Mouse (Mus musculus) liver, embryonic 15.5 days (tissue): Measurements from ENCODE around the gene Gipc3. TPM values are rescaled to one million over a fixed set of nuclear protein-coding genes. Genes with fewer than 3 reads are reported as not detected.

Experiments
- ATAC-seq: fragments of 200-750 bp; cut with Nextera tagmentation; 2 replicates; pipeline ENCODE4 v1.8.0; 2017; ENCODE audit warnings: moderate number of reproducible peaks, mild to moderate bottlenecking, moderate library complexity; ENCODE audit not compliant: insufficient read depth
- H3K27ac ChIP-seq: fragments of 300-500 bp; sonication (generic); replicated peaks from 2 replicates; pipeline ENCODE4 v1.5.1; 2015; ENCODE audit warnings: mild to moderate bottlenecking, inconsistent platforms
- H3K27me3 ChIP-seq: fragments of 300-500 bp; sonication (generic); 2 replicates; pipeline ENCODE4 v1.6.1; 2015; ENCODE audit warnings: mild to moderate bottlenecking, inconsistent platforms
- H3K36me3 ChIP-seq: fragments of 300-500 bp; sonication (generic); replicated peaks from 2 replicates; pipeline ENCODE4 v1.6.1; 2015; ENCODE audit warnings: moderate library complexity, mild to moderate bottlenecking, inconsistent platforms
- H3K4me1 ChIP-seq: fragments of 300-500 bp; sonication (generic); replicated peaks from 2 replicates; pipeline ENCODE4 v1.6.1; 2015; ENCODE audit warnings: inconsistent platforms
- H3K4me2 ChIP-seq: fragments of 300-500 bp; sonication (generic); 2 replicates; pipeline ENCODE4 v1.6.1; 2015; ENCODE audit warnings: moderate library complexity, mild to moderate bottlenecking, inconsistent platforms
- H3K4me3 ChIP-seq: fragments of 300-500 bp; sonication (generic); replicated peaks from 2 replicates; pipeline ENCODE4 v1.5.1; 2015; ENCODE audit warnings: mild to moderate bottlenecking, inconsistent platforms
- H3K9ac ChIP-seq: fragments of 300-500 bp; sonication (generic); 2 replicates; pipeline ENCODE4 v1.6.1; 2015; ENCODE audit warnings: moderate library complexity, mild to moderate bottlenecking, inconsistent platforms
- H3K9me3 ChIP-seq: fragments of 300-500 bp; sonication (generic); replicated peaks from 2 replicates; pipeline ENCODE4 v1.6.1; 2016; ENCODE audit warnings: inconsistent platforms
- WGBS: fragments of 180-500 bp; shearing (Covaris S2); methylation state at CpG from one replicate; pipeline ENCODE4 v1.1.7; 2015; ENCODE audit warnings: mixed read lengths; ENCODE audit not compliant: insufficient replicate concordance; 5-methylcytosine and 5-hydroxymethylcytosine counted together
- polyA plus RNA-seq: library from polyadenylated mRNA; unstranded; fragments of >200 nt; fragmentation: Nextera tagmentation; extraction: Ambion mirVana; gene quantifications from 2 replicates; pipeline ENCODE4 v1.2.1, GENCODE M21; 2015

The Gipc3 gene
- polyA plus RNA-seq, 1 experiment from 2014 or later: not detected

DNA sequence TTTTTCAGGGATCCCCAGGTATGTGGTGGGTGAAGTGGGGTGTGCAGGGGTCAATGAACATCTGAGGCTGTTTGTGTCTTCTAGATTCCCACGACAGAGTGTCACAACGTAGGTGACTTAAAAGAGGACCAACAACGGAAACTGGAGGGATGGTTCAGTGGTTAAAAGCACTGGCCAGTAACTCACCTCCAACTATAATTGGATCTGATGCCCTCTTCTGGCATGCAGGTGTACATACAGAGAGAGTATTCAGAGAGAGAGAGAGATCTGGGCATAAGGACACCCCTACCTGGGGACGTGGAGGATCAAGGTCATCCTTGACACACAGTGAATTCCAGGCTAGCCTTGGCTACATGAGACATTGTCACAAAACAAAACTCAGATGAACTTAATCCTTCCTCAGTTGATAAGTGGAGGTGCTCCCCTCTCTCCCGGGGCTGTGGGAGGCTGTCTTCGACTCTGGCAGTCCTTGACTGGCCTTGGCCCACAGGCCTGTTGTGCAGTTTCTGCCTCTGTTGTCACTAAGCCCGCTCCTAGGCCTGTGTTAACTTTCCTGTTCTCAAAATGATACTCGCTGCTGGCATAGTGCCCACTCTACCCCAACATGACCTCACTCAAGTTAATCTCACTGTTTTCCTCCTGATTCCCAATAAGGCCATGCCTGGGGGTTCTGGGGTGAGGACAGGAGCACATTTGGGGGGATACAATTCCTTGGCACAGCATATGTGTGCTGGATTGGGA, 1.5 kb upstream of the Gipc3 start:
- Histone ChIP-seq H3K9ac (no peak overlapping the region), H3K9me3 (no peaks in the 10 kb centered on the region), H3K36me3 (peaks cover 25% of the 10 kb centered on the region), H3K4me2 (no peak overlapping the region), H3K27ac (no peak overlapping the region), H3K4me3 (no peak overlapping the region), H3K4me1 (peaks cover 77% of the 10 kb centered on the region), H3K27me3 (peaks cover 66% of the 10 kb centered on the region)
- WGBS: 43% methylated on average over 8 of the region's 8 CpGs
- ATAC-seq: no peak

DNA sequence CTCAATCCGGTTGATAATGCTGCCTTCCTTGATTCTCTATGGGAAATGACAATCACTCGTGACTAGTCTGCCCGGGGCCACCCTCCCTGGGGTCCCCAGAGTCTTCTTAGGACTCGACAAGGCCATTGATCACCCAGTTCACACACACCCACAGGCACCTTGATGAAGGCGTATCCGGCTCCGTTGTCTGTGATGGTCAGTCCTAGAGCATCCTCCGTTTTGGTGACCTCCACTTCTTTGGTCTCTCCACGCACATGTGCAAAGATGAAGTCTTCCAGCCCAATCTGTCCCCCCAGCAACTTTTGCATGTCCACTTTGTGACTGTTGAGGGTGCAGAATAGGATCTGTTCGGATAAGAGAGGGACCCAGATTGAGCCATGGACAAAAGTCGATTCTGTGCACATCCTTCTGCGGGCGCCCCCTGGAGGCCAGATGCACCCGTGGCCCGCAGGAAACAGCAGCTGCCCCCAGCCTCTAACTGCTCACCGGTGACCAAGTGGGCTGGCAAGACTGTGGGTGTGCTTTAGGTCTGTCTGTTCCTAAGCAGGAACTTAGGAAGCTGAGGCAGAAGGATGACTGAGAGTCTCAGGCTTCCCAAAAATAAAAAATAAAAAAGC, 1.6 kb downstream of the Gipc3 start:
- no peak for ATAC-seq
- Histone ChIP-seq H3K4me1 (peaks cover 46% of the 10 kb centered on the region), H3K4me2 (no peak overlapping the region), H3K4me3 (no peak overlapping the region), H3K9me3 (no peaks in the 10 kb centered on the region), H3K9ac (no peak overlapping the region), H3K27me3 (peaks cover 85% of the 10 kb centered on the region), H3K36me3 (peaks cover 6% of the 10 kb centered on the region; the same call in 1 of the 2 replicates), H3K27ac (no peak overlapping the region)
- WGBS: 28% methylated on average over 16 of the region's 16 CpGs

- Histone ChIP-seq H3K4me3 (no peak overlapping the region), H3K9ac (no peak overlapping the region), H3K27ac (no peak overlapping the region), H3K27me3 (peaks cover 83% of the 10 kb centered on the region), H3K36me3 (0 out of 2 replicates have a peak, but pooled peaks cover under 1% of the 10 kb centered on the region), H3K4me1 (peaks cover 40% of the 10 kb centered on the region), H3K4me2 (peak overlapping the region; percentile 13), H3K9me3 (no peaks in the 10 kb centered on the region)
- ATAC-seq: peak; percentile 35; the same call in 1 of the 2 replicates
- 42% methylated on average over 17 of the region's 17 CpGs for WGBS
Observed at GRCm38 (mm10) chr10:81340551-81341332, 2.3 kb downstream of the Gipc3 start.

DNA sequence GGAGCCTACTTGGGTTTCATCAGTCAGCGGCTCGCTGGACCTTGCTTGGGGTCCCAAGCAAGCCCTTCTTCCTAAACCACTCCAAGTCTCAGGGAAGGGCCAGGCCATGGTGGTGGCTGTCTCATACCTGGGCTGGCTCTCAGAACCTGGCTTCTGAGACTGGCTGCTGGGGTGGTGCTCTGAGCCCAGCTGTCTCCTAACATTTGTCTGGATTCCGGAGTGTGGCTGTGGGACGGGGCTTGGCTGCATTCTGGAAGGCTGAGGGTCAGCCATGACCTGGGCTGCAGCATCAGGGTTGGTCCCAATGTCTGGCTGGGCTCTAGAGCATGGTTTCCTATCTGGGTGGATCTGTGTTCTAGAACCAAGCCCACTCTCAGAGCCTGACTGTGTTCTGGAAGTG, 6.5 kb downstream of the Gipc3 start:
- H3K4me2 ChIP-seq: no peak overlapping the region
- no peaks in the 10 kb centered on the region for H3K36me3 ChIP-seq
- ATAC-seq: no peak
- no peak overlapping the region for H3K9ac ChIP-seq
- H3K27ac ChIP-seq: no peak overlapping the region
- H3K4me1 ChIP-seq: peaks cover 15% of the 10 kb centered on the region
- peaks cover 63% of the 10 kb centered on the region for H3K27me3 ChIP-seq
- WGBS: 76% methylated on average over 4 of the region's 4 CpGs
- H3K4me3 ChIP-seq: no peak overlapping the region
- no peaks in the 10 kb centered on the region for H3K9me3 ChIP-seq

DNA sequence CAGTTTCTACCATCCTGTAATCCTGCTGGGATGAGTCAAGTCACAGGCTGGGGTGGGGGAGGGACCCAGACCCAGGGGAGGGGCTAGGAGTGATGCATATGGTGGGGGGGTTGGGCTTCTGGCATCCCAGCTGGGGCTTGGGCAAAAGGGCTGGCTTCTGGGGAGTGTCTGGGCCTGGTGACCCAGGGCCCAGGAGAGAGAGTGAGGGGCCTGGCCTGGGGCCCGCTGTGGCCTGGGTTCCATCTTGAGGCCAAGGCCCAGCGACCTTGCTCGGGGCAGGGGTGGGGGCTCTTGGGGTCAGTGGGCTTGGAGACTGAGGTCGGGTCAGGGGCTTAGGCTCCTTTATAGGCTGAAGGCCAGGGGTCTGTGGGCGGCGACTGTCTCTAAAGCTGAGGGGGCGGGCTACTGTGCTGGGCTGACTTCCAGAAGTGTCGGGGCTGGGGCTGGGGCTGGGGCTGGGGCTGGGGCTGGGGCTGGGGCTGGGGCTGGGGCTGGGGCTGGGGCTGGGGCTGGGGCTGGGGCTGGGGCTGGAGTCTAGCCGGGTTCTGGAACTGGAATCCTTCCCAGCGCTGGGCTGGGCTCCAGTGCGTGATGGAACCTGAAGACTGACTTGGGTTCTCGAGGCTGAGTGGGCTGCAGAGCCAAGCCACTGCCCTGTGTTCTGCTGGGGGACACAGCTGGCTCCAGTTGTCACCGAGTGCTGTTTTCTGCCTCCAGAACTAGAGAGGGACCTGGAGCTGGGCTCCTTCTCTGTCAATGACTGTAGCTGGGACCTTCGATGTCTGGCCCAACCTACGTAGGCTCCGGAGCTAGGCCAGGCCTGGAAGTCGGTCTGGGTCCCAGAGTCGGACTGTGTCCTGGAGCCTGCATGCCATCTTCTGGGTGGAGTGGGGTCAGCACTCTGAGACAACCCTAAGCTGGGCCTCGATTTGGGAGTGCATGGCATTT, 7.4 kb downstream of the Gipc3 start:
- no peak for ATAC-seq
- peaks cover 54% of the 10 kb centered on the region for H3K27me3 ChIP-seq
- H3K4me1 ChIP-seq: peaks cover 7% of the 10 kb centered on the region
- H3K9me3 ChIP-seq: no peaks in the 10 kb centered on the region
- no peak overlapping the region for H3K4me3 ChIP-seq
- H3K36me3 ChIP-seq: no peaks in the 10 kb centered on the region
- WGBS: 67% methylated on average over 19 of the region's 19 CpGs
- no peak overlapping the region for H3K27ac ChIP-seq
- H3K4me2 ChIP-seq: no peak overlapping the region
- H3K9ac ChIP-seq: no peak overlapping the region

GRCm38 (mm10) chr10:81334324-81334723, 8.7 kb downstream of the Gipc3 start:
- no peaks in the 10 kb centered on the region for H3K9me3 ChIP-seq
- ATAC-seq: no peak
- no peaks in the 10 kb centered on the region for H3K36me3 ChIP-seq
- H3K27me3 ChIP-seq: peaks cover 47% of the 10 kb centered on the region
- H3K4me2 ChIP-seq: no peak overlapping the region
- no peak overlapping the region for H3K9ac ChIP-seq
- no peaks in the 10 kb centered on the region for H3K4me1 ChIP-seq
- H3K4me3 ChIP-seq: no peak overlapping the region
- H3K27ac ChIP-seq: no peak overlapping the region
- WGBS: 77% methylated on average over 11 of the region's 11 CpGs

- H3K4me3 ChIP-seq: no peak overlapping the region
- WGBS: 66% methylated on average over 29 of the region's 29 CpGs
Observed at GRCm38 (mm10) chr10:81332277-81332676, 10.8 kb downstream of the Gipc3 start.

DNA sequence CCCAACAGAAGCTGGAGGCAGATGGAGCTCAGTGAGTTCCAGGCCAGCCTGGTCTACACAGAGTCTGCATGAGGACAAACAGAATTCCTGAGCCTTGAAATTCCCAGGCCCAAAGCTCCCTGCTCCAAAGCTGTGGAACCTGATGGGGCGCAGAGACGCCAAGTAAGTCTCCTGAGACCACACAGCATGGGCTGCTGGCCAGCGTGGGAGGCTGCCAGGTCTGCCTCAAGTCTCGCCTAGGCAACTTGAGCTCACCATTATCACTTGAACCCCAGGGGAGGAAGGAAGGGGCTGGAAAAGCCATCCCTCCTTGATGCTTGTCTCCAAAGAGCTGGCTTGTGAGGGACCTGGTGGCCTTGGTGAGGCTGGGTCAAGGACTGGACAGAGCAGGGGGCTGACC, 13.1 kb downstream of the Gipc3 start:
- H3K4me1 ChIP-seq: peaks cover 30% of the 10 kb centered on the region
- H3K36me3 ChIP-seq: peaks cover 26% of the 10 kb centered on the region
- H3K4me3 ChIP-seq: no peak overlapping the region
- no peaks in the 10 kb centered on the region for H3K9me3 ChIP-seq
- H3K4me2 ChIP-seq: no peak overlapping the region
- H3K9ac ChIP-seq: no peak overlapping the region
- 68% methylated on average over 4 of the region's 4 CpGs for WGBS
- ATAC-seq: no peak
- H3K27me3 ChIP-seq: peaks cover 20% of the 10 kb centered on the region
- no peak overlapping the region for H3K27ac ChIP-seq

More at GRCm38 (mm10) chr10:81332277-81332676, 10.8 kb downstream of the Gipc3 start:
- Histone ChIP-seq H3K4me2 (peak overlapping the region; percentile 5; the same call in 1 of the 2 replicates), H3K27ac (no peak overlapping the region), H3K9ac (no peak overlapping the region), H3K9me3 (no peaks in the 10 kb centered on the region), H3K36me3 (peaks cover 3% of the 10 kb centered on the region), H3K4me1 (peaks cover 18% of the 10 kb centered on the region), H3K27me3 (peaks cover 31% of the 10 kb centered on the region)
- ATAC-seq: no peak

DNA sequence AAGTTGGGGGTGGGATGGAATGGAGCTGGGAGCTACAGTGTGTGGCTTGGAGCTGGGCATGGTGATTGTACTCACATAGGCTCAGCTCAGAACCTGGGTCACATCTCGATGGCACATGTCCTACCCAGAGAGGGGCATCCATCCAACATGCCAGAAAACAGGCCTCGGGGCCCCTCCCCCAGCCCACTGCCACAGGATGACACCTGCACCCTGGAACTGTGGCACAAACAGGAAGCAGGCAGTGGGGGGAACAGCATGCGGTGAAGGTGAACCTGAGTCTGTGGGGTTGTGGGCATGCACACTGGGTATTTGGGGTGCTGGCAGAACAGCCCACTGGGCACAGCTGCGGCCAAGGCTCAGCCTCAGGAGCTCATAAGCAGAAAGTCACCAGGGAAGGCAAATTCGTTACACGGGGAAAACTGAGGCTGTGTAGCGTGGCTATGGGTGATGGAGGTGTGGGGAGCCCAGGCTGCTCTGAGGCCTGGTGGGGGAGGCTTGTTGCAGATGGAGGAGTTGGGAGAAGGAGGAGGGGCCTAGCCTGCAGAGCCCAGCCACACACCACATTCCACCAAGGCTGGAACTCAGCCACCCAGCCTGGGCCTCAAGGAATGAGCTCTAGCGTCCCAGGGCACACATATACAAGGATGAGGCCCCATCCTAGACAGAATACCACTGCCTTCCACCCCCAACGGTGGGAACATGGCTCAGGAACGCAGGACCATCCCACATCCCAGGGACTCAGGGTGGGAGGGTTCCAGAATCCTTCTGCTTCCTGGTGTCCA, 13.7 kb downstream of the Gipc3 start:
- 55% methylated on average over 10 of the region's 10 CpGs for WGBS
- H3K4me2 ChIP-seq: 0 out of 2 replicates have a peak overlapping the region, but pooled peaks have one; percentile 23
- H3K36me3 ChIP-seq: peaks cover 32% of the 10 kb centered on the region
- peaks cover 30% of the 10 kb centered on the region for H3K4me1 ChIP-seq
- H3K9me3 ChIP-seq: no peaks in the 10 kb centered on the region
- no peak overlapping the region for H3K9ac ChIP-seq
- 0 out of 2 replicates have a peak overlapping the region, but pooled peaks have one; percentile 1 for H3K27ac ChIP-seq
- ATAC-seq: no peak
- H3K4me3 ChIP-seq: 0 out of 2 replicates have a peak overlapping the region, but pooled peaks have one; percentile 5
- H3K27me3 ChIP-seq: peaks cover 13% of the 10 kb centered on the region

GRCm38 (mm10) chr10:81328386-81328785, 14.7 kb downstream of the Gipc3 start, which contains the start of gene Tbxa2r:
Gene Tbxa2r, plus strand, starts transcription at chr10:81328731.
- Histone ChIP-seq H3K4me2 (peak within 1 kb of the TSS; percentile 23), H3K9ac (no peak within 1 kb of the TSS)
- 13% methylated on average over 10 of the region's 10 CpGs for WGBS

More at GRCm38 (mm10) chr10:81328386-81328785, 14.7 kb downstream of the Gipc3 start, which contains the start of gene Tbxa2r:
- H3K4me1 ChIP-seq: peaks cover 30% of the 10 kb centered on the region
- H3K27me3 ChIP-seq: peaks cover 12% of the 10 kb centered on the region
- no peaks in the 10 kb centered on the region for H3K9me3 ChIP-seq
- peak; percentile 11; the same call in 1 of the 2 replicates for ATAC-seq
- 0 out of 2 replicates have a peak within 1 kb of the TSS, but pooled peaks have one; percentile 5 for H3K4me3 ChIP-seq
- H3K27ac ChIP-seq: peak within 1 kb of the TSS; percentile 43
- H3K36me3 ChIP-seq: peaks cover 42% of the 10 kb centered on the region
